Mouse (Mus musculus) left cerebral cortex, postnatal 10 days (tissue): Measurements from ENCODE around the gene Gad2. TPM values are rescaled to one million over a fixed set of nuclear protein-coding genes. Genes with fewer than 3 reads are reported as not detected.
A peak's percentile ranks its signal among the peaks of the same experiment; 100 is the strongest.
"Not testable (repeated sequence)": the region's sequence is repeated elsewhere in the genome, so short reads cannot be mapped to it uniquely, and the experiment has no call there.

ENCODE experiments used
- DNase-seq, 2 experiments: peaks; one replicate each; pipeline ENCODE4 v3.0.0; 2021 to 2022; ENCODE audit warnings: low spot score in 2 of 2, mixed read lengths in 1 of 2; ENCODE audit errors: extremely low spot score in 1 of 2
- intact Hi-C: fragments of 180-260 bp; cut with DNase I; formaldehyde crosslinking; loops from one replicate; pipeline ENCODE4 v1.15.1; 2025
- total RNA-seq, 2 experiments: library from RNA; stranded (reverse); gene quantifications; 2 replicates each; pipeline ENCODE4 v1.2.3; 2021

Gene Gad2
- 10 to 100 TPM; 74.6 to 91.9 TPM for total RNA-seq

DNA sequence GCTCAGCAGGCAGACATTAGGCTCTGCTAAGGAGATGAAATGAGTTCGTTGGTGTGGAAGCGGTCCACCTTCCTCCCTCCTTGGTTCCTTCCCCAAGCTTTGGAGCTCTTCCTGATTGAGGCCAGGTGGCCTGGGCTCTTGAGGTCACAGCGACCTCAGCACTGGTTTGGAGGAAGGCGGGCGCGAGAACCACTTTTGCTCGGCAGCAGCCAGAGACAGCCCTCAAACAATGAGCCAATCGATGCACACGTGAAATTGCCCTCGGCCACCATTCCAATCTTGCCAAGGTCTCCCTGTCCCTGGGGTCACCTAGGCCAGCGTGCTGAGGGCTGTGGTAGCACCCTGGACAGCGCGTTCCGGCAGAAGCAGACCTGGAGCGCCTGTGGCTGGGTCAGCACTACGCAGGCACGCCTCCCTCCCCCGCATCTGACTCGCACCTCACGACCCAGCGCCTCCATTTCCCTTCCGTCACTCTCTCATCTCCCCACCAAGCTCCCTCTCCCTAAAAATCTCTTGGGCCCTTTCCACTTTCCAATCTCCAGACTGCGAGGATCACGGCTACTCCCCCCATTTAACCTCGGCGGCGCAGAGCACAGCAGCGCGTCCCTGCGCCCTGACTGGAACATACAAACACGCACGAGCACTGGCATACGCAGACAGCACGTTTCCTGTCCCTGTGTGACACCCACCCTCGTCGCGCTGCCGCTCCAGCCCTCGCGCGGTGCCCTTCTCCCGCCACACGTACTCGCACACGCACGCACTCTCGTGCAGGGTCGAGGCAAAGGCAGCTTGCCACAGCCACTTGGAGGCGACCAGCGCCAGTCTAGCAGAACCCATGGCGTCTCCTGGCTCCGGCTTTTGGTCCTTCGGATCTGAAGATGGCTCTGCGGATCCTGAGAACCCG is at the start of gene Gad2:
Gad2 (plus strand) TSS at position 378 of the 904 bp plus-strand sequence.
- intact Hi-C loops: loop anchor here (5.0 kb wide), 1 partner anchor 665 kb away; no protein-coding TSS in a partner anchor
- DNase-seq: peak in 1 of 2 experiments; percentile 36

- intact Hi-C loops, DNase-seq: not testable (repeated sequence)
Measured at GRCm38 (mm10) chr2:22587469-22588169, 34.4 kb upstream of the Gad2 start.

DNA sequence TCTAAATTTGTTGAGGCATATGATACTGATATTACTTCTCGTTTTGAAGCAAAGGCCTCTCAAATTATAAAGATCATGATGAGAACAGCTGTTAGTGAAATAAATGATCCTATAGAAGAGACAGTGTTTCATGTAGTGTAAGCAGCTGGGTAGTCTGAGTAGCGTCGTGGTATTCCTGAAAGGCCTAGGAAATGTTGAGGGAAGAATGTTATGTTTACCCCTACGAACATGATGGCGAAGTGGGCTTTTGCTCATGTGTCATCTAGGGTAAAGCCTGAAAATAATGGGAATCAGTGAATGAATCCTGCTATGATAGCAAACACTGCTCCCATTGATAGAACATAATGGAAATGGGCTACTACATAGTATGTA is 33.8 kb upstream of the Gad2 start:
- intact Hi-C loops, DNase-seq: not testable (repeated sequence)

DNA sequence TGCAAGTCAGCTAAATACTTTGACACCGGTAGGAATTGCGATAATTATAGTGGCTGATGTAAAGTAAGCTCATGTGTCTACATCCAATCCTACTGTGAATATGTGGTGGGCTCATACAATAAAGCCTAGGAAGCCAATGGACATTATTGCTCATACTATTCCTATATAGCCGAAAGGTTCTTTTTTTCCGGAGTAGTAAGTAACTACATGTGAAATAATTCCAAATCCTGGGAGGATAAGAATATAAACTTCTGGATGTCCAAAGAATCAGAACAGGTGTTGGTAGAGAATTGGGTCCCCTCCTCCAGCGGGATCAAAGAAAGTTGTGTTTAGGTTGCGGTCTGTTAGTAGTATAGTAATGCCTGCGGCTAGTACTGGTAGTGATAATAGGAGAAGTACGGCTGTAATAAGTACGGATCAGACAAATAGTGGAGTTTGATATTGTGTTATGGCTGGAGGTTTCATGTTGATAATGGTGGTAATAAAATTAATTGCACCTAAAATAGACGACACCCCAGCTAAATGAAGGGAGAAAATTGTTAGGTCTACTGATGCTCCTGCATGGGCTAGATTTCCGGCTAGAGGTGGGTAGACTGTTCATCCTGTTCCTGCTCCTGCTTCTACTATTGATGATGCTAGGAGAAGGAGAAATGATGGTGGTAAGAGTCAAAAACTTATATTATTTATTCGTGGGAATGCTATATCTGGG is 33.2 kb upstream of the Gad2 start:
- DNase-seq, intact Hi-C loops: not testable (repeated sequence)

- DNase-seq, intact Hi-C loops: not testable (repeated sequence)
Measured at GRCm38 (mm10) chr2:22589382-22590205, 32.4 kb upstream of the Gad2 start.

DNA sequence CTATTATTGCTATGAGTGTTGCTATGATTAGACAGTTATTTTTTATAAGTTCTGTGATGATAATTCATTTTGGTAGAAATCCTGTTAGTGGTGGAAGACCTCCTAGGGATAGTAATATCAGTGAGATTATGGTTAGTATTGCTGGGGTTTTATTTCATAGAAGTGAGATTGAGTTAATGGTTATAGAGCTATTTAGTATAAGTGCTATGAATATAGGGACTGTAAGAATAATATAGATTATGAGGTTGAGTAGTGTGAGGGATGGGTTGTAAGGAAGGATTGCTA is 31.9 kb upstream of the Gad2 start:
- DNase-seq: no peak
- intact Hi-C loops: no loop called here

DNA sequence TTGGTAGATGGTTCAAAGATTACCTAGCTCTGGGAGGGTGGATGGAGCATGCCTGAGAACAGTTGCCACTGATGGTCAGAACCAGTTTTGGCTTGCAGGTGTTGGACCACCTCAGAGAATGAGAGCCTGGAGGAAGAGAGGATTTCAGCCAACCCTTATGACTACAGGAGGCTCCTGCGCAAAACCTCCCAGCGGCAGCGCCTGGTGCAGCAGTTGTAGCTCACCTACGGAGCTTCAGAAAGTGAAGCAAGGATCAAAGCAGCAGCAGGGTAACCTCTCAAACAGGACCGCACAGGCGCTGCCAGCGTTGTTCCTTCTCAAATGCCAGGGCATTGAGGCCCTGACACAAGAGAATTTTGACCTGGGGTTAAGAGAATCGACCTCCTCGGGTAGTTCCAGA is 4.1 kb upstream of the Gad2 start:
- DNase-seq: no peak
- intact Hi-C loops: no loop called here

DNA sequence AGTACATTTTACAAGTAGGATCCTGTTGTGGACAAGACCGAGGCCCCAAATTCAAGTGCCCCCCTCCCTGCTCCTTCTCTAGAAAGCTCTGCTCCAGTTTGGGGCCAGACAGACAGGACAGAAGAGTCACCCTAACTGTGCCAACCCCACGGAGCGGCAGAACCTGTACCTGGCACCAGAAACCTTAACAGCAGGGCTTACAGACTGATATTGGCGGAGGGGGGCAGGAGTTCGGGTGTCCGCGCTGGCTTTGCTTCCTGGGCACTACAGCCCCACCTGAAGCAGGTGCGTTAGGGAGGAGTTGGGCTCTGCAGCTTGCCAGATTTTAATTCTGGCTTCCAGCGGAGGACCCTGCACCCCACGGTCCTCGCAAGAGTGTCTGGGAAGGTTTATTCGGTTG is 2.6 kb upstream of the Gad2 start:
- DNase-seq: no peak
- intact Hi-C loops: no loop called here

DNA sequence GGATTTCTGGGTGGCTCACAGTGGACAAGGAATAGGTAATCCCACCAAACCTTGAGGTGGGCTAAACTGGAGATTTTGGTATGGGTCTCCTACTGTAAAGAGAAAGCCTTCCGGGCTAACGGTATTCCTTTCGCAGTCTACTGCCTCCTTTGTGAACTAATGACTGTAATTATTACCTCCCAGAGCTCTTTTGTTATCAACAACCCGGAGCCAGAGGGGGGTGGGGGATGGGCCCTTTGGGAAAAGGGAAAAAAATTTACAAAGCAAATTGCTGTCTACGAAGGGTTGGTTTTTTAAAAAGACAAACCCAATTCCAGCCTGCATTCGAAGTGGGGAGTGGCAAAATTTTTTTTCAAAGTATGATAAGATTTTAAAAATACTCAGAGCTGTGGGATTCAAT is 2.0 kb upstream of the Gad2 start:
- intact Hi-C loops: loop anchor here (5.0 kb wide), 1 partner anchor 663 kb away; no protein-coding TSS in a partner anchor
- no peak for DNase-seq

- intact Hi-C loops: loop anchor here (5.0 kb wide), 1 partner anchor 663 kb away; no protein-coding TSS in a partner anchor
Measured at GRCm38 (mm10) chr2:22620534-22620933, 1.5 kb upstream of the Gad2 start.

GRCm38 (mm10) chr2:22620978-22621827 is 802 bp upstream of the Gad2 start:
- DNase-seq: no peak
- intact Hi-C loops: loop anchor here (5.0 kb wide), 1 partner anchor 664 kb away; no protein-coding TSS in a partner anchor

More at GRCm38 (mm10) chr2:22620534-22620933, 1.5 kb upstream of the Gad2 start:
- DNase-seq: no peak

DNA sequence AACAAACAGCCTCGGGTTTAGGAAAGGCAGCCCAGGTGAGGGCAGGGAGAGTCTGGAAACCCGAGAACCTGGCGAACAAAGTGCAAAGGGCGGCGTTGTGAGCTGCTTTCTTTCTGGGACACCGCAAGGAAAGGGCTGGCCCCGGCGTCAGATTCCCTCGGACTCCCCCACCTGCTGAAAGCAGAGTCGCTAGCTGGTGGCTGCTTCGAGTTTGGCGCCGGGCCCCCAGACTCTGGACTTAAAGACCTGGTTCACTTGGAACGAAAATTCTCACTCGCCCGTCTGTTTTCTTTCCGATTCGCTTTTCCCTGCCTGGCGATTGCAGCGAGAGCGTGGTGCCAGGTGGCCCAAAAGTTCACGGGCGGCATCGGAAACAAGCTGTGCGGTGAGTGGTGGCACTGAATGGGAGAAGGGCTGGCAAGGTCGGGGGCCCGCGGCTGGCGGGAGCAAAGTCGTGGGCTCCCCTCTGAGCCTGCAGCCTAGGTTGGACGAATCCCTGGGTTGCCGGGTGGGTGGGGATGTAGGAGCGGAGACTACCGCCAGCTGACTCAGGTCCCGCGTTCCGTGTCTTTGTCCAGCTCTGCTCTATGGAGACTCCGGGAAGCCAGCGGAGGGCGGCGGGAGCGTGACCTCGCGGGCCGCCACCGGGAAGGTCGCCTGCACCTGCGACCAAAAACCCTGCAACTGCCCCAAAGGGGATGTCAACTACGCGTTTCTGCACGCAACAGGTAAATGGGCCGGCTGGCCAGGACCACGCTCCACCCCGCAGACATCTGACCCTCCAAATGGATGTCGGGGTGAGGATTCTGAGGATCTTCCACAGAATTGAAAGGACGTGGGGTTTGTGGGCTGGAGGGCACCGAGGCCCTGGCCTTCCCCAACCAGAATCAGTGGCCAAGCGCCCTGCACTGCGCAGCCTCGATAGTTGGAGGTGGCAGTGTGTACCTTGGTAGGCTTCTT is 1.4 kb downstream of the Gad2 start:
- intact Hi-C loops: loop anchor here (5.0 kb wide), 1 partner anchor 666 kb away; no protein-coding TSS in a partner anchor
- DNase-seq: peak in 1 of 2 experiments; percentile 22

DNA sequence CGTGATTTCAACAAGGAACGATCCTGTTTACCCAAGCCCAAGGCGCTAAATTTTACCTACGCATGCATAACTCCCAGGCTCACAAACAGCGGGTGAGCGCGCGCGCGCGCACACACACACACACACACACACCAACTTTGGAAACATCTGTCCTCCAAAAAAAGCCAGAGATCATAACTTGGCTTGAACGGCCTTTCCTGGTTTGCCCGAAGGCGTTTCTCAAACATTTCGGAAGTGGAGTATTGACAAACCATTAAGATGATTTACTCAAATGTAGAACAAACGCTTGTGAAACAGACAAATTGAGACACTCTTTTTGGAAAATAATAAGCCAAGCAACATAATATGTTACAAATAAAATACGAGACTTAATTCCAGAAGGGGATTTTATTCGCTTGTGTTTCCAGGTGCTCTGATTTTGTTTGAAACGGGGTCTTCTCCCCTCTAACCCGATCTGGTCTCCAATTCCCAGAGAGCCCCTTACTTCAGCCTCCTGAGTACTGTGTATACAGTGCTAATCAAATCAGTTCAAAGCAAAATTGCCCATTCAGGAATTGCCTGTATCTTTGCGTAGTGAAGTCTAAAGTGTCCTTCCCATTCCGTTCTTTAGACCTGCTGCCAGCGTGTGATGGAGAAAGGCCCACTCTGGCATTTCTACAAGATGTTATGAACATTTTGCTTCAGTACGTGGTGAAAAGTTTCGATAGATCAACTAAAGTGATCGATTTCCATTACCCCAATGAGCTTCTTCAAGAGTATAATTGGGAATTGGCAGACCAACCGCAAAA is 2.4 kb downstream of the Gad2 start:
- intact Hi-C loops: loop anchor here (5.0 kb wide), 1 partner anchor 667 kb away; no protein-coding TSS in a partner anchor
- DNase-seq: no peak

DNA sequence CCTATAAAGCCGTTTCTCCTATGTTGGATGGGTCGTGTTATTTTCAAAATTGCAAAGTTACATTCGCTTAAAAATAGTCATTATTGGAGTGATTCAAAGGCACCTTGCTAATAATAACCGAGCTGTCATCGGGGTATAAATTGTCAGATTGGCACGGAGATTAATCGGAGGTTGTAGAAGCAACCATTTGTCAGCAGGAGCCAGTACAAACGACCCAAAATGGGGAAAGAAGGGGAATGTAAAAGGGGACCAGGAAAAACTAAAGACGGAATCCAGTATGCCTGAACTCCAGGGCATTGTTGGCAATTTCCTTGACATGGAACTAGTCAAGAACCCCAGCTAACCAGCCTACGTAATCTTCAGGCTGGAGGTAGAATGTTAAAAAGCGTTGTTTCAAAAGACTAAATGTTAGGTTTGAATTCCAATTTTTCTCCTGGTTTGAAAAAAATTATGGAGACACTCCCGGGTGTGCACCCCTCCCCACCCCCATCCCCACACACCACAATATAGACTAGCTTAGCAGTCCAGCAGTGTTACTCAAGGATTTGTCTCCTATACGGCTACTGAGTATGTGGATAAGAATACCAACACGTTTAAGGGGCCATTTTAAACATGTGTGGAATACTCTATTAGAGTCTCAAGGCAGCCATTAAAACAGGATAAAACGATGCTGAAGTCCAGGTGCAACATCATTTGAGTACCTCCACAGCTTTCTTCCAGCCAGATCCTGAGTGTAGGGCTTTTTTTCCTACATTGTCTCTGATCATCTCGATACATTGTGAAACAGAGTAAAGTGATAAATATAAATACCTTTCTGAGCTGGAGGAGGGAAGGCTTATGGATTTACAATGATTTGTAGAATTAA is 3.3 kb downstream of the Gad2 start:
- intact Hi-C loops: no loop called here
- DNase-seq: no peak

- no peak for DNase-seq
- intact Hi-C loops: no loop called here
Measured at GRCm38 (mm10) chr2:22627147-22627666, 5.2 kb downstream of the Gad2 start.
